Mouse (Mus musculus): Measurements from ENCODE around the gene Arid5a.

DNA sequence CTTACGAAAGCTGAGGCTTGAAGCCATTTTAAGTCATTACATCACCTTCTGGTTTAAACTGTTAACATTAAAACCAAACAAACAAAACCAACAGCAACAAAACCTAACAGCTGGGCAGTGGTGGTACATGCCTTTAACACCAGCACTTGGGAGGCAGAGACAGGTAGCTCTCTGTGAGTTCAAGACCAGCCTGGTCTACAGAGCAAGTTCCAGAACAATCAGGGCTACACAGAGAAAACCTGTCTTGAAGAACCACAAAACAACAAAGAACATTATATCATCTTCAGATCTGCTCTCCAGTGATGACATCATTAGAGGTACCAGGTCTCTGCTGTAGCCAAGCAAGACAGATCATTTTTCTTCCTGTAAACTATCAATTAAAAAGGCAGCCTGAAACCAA lies 47.1 kb upstream of the Arid5a start:
- TF ChIP-seq CTCF (IDR thresholded peaks at IDR 0.05; ENCODE audit: low read depth) (no peak), EP300 (IDR thresholded peaks at IDR 0.05; ENCODE audit: low read depth) (no peak)
